Mouse (Mus musculus) naive thymus-derived CD4-positive, alpha-beta T cell, adult 2 months (primary cell): ENCODE measurements around the gene Rtn2.

ENCODE experiments used
- DNase-seq: peaks from one replicate; pipeline ENCODE4 v3.0.0-alpha.2; 2011; ENCODE audit warnings: low read depth

The Rtn2 gene

GRCm38 (mm10) chr7:19344938-19345471, 62.6 kb downstream of the Rtn2 start:
- DNase-seq, result peak; percentile 99
